Mouse (Mus musculus) adrenal gland, postnatal 10 days (tissue): ENCODE results near the gene Wwox. TPM values are rescaled to one million over a fixed set of nuclear protein-coding genes. Genes with fewer than 3 reads are reported as not detected.

Experiments used
- DNase-seq: peaks from one replicate; pipeline ENCODE4 v3.0.0; 2021; ENCODE audit warnings: mixed read lengths
- total RNA-seq, 2 experiments: library from RNA; stranded (reverse); gene quantifications; 2 replicates each; pipeline ENCODE4 v1.2.3; 2021

Gene Wwox
- total RNA-seq, 2 experiments from 2014 or later, result 20.8 to 28.4 TPM

GRCm38 (mm10) chr8:114902584-114902983 is 463.1 kb downstream of the Wwox start:
- no peak for DNase-seq

GRCm38 (mm10) chr8:114908086-114908485 is 468.6 kb downstream of the Wwox start:
- no peak for DNase-seq

GRCm38 (mm10) chr8:114908589-114908988 is 469.1 kb downstream of the Wwox start:
- no peak for DNase-seq

- no peak for DNase-seq
Observed at GRCm38 (mm10) chr8:114909146-114909545, 469.7 kb downstream of the Wwox start.

GRCm38 (mm10) chr8:114911031-114911580 is 471.7 kb downstream of the Wwox start:
- DNase-seq, result no peak

GRCm38 (mm10) chr8:114923629-114924028 is 484.2 kb downstream of the Wwox start:
- no peak for DNase-seq

- DNase-seq, result peak; percentile 23
Observed at GRCm38 (mm10) chr8:114927412-114927811, 488.0 kb downstream of the Wwox start.

GRCm38 (mm10) chr8:114927917-114928316 is 488.5 kb downstream of the Wwox start:
- DNase-seq, result no peak

GRCm38 (mm10) chr8:114929597-114929996 is 490.1 kb downstream of the Wwox start:
- no peak for DNase-seq

- no peak for DNase-seq
Observed at GRCm38 (mm10) chr8:114932071-114932630, 492.7 kb downstream of the Wwox start.

GRCm38 (mm10) chr8:114933248-114933647 is 493.8 kb downstream of the Wwox start:
- DNase-seq, result no peak

- no peak for DNase-seq
Observed at GRCm38 (mm10) chr8:114936887-114937286, 497.4 kb downstream of the Wwox start.

- no peak for DNase-seq
Observed at GRCm38 (mm10) chr8:114939338-114939737, 499.9 kb downstream of the Wwox start.

GRCm38 (mm10) chr8:114941096-114941495 is 501.6 kb downstream of the Wwox start:
- no peak for DNase-seq

GRCm38 (mm10) chr8:114941644-114942043 is 502.2 kb downstream of the Wwox start:
- no peak for DNase-seq

- no peak for DNase-seq
Observed at GRCm38 (mm10) chr8:114947921-114948320, 508.5 kb downstream of the Wwox start.

- no peak for DNase-seq
Observed at GRCm38 (mm10) chr8:114956377-114957168, 517.1 kb downstream of the Wwox start.

GRCm38 (mm10) chr8:114958437-114959107 is 519.1 kb downstream of the Wwox start:
- DNase-seq, result no peak

- no peak for DNase-seq
Observed at GRCm38 (mm10) chr8:114959406-114959805, 520.0 kb downstream of the Wwox start.

- DNase-seq, result no peak
Observed at GRCm38 (mm10) chr8:114962494-114962893, 523.0 kb downstream of the Wwox start.

- DNase-seq, result no peak
Observed at GRCm38 (mm10) chr8:114963282-114963681, 523.8 kb downstream of the Wwox start.

- no peak for DNase-seq
Observed at GRCm38 (mm10) chr8:114964206-114964605, 524.8 kb downstream of the Wwox start.

GRCm38 (mm10) chr8:114968842-114969241 is 529.4 kb downstream of the Wwox start:
- DNase-seq, result no peak
